Mouse (Mus musculus): ENCODE data around the gene Arrb2. TPM values are rescaled to one million over a fixed set of nuclear protein-coding genes. Genes with fewer than 3 reads are reported as not detected.
"Not testable (repeated sequence)": the region's sequence is repeated elsewhere in the genome, so short reads cannot be mapped to it uniquely, and the experiment has no call there.

Arrb2 gene
- polyA plus RNA-seq, 1 experiment from 2014 or later, result 10.7 TPM

GRCm38 (mm10) chr11:70418199-70418598, 14.2 kb upstream of the Arrb2 start:
- Histone ChIP-seq H3K27me3 (replicated peaks; ENCODE audit: control insufficient read depth, insufficient read depth, low read length) (no peaks in the 10 kb centered on the region), H3K27ac (ENCODE audit: low read length) (no peak overlapping the region), H3K9ac (ENCODE audit: low read depth, low read length) (no peak overlapping the region), H3K4me2 (ENCODE audit: low read depth, low read length) (no peak overlapping the region), H3K4me3 (ENCODE audit: low read length) (no peak overlapping the region), H3K9me3 (ENCODE audit: control insufficient read depth, low read length) (no peaks in the 10 kb centered on the region), H3K36me3 (ENCODE audit: control insufficient read depth, insufficient read depth, low read length) (no peaks in the 10 kb centered on the region), H3K4me1 (ENCODE audit: control insufficient read depth, insufficient read depth, low read length) (no peaks in the 10 kb centered on the region)
- 62% methylated on average over 4 of the region's 4 CpGs for WGBS
- ATAC-seq, result no peak

GRCm38 (mm10) chr11:70419486-70419885, 12.9 kb upstream of the Arrb2 start:
- Histone ChIP-seq H3K9ac (ENCODE audit: low read depth, low read length) (no peak overlapping the region), H3K9me3 (ENCODE audit: control insufficient read depth, low read length) (no peaks in the 10 kb centered on the region), H3K27ac (ENCODE audit: low read length) (no peak overlapping the region), H3K4me3 (ENCODE audit: low read length) (no peak overlapping the region), H3K4me2 (ENCODE audit: low read depth, low read length) (no peak overlapping the region), H3K4me1 (ENCODE audit: control insufficient read depth, insufficient read depth, low read length) (no peaks in the 10 kb centered on the region), H3K27me3 (replicated peaks; ENCODE audit: control insufficient read depth, insufficient read depth, low read length) (no peaks in the 10 kb centered on the region), H3K36me3 (ENCODE audit: control insufficient read depth, insufficient read depth, low read length) (no peaks in the 10 kb centered on the region)
- 32% methylated on average over 5 of the region's 5 CpGs for whole genome bisulfite sequencing
- no peak for ATAC-seq

GRCm38 (mm10) chr11:70426598-70426997, 5.8 kb upstream of the Arrb2 start:
- H3K27ac ChIP-seq (ENCODE audit: low read length); H3K4me3 ChIP-seq (ENCODE audit: low read length); H3K36me3 ChIP-seq (ENCODE audit: control insufficient read depth, insufficient read depth, low read length); ATAC-seq; H3K4me1 ChIP-seq (ENCODE audit: control insufficient read depth, insufficient read depth, low read length); H3K9me3 ChIP-seq (ENCODE audit: control insufficient read depth, low read length); H3K9ac ChIP-seq (ENCODE audit: low read depth, low read length); H3K4me2 ChIP-seq (ENCODE audit: low read depth, low read length); H3K27me3 ChIP-seq (replicated peaks; ENCODE audit: control insufficient read depth, insufficient read depth, low read length): not testable (repeated sequence)
- 77% methylated on average over 6 of the region's 6 CpGs for WGBS

DNA sequence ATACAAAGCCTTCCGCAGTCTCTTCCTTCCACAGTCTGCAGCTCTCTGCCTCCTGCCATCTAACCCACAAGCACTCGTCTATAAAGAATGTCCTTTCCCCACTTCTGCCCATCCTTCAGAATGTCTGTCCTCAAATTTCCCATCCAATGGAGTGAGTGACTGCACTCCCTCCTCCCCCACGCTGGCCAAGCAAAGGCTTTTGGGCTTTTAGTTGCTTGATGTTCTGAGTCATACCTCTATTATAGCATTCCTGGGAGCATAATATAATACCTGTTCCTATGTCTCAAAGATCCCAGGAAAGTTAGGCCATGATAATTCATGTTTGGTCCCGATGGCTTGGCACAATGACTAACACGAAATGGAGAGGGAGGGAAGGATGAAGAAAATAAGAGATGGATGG, 861 bp upstream of the Arrb2 start:
- Histone ChIP-seq H3K27ac (ENCODE audit: low read length) (peak overlapping the region; percentile 54), H3K4me3 (ENCODE audit: low read length) (no peak overlapping the region), H3K4me2 (ENCODE audit: low read depth, low read length) (peak overlapping the region; percentile 93; the same call in 1 of the 2 replicates), H3K36me3 (ENCODE audit: control insufficient read depth, insufficient read depth, low read length) (no peaks in the 10 kb centered on the region), H3K9me3 (ENCODE audit: control insufficient read depth, low read length) (no peaks in the 10 kb centered on the region), H3K27me3 (replicated peaks; ENCODE audit: control insufficient read depth, insufficient read depth, low read length) (no peaks in the 10 kb centered on the region), H3K4me1 (ENCODE audit: control insufficient read depth, insufficient read depth, low read length) (peaks cover 16% of the 10 kb centered on the region), H3K9ac (ENCODE audit: low read depth, low read length) (no peak overlapping the region)
- WGBS, result 30% methylated on average over 5 of the region's 5 CpGs
- ATAC-seq, result no peak

- H3K27me3 ChIP-seq (replicated peaks; ENCODE audit: control insufficient read depth, insufficient read depth, low read length), result no peaks in the 10 kb centered on the region
- H3K4me2 ChIP-seq (ENCODE audit: low read depth, low read length), result peak overlapping the region; percentile 93
- H3K36me3 ChIP-seq (ENCODE audit: control insufficient read depth, insufficient read depth, low read length), result 0 out of 2 replicates have a peak, but pooled peaks cover 2% of the 10 kb centered on the region
- H3K4me1 ChIP-seq (ENCODE audit: control insufficient read depth, insufficient read depth, low read length), result peaks cover 16% of the 10 kb centered on the region
- H3K9ac ChIP-seq (ENCODE audit: low read depth, low read length), result peak overlapping the region; percentile 82
- H3K9me3 ChIP-seq (ENCODE audit: control insufficient read depth, low read length), result no peaks in the 10 kb centered on the region
- ATAC-seq, result no peak; the same call in 1 of the 2 replicates
- peak overlapping the region; percentile 66 for H3K27ac ChIP-seq (ENCODE audit: low read length)
- 9% methylated on average over 15 of the region's 15 CpGs for WGBS
- H3K4me3 ChIP-seq (ENCODE audit: low read length), result peak overlapping the region; percentile 79
Observed at GRCm38 (mm10) chr11:70432895-70433568, 597 bp downstream of the Arrb2 start.

GRCm38 (mm10) chr11:70433569-70433943, 1.1 kb downstream of the Arrb2 start:
- ATAC-seq, result no peak
- 87% methylated on average over 1 of the region's 1 CpGs for WGBS
- peak overlapping the region; percentile 93 for H3K4me2 ChIP-seq (ENCODE audit: low read depth, low read length)
- H3K27me3 ChIP-seq (replicated peaks; ENCODE audit: control insufficient read depth, insufficient read depth, low read length), result no peaks in the 10 kb centered on the region
- H3K27ac ChIP-seq (ENCODE audit: low read length), result no peak overlapping the region
- 0 out of 2 replicates have a peak, but pooled peaks cover 5% of the 10 kb centered on the region for H3K36me3 ChIP-seq (ENCODE audit: control insufficient read depth, insufficient read depth, low read length)
- no peaks in the 10 kb centered on the region for H3K9me3 ChIP-seq (ENCODE audit: control insufficient read depth, low read length)
- H3K9ac ChIP-seq (ENCODE audit: low read depth, low read length), result peak overlapping the region; percentile 82; the same call in 1 of the 2 replicates
- H3K4me3 ChIP-seq (ENCODE audit: low read length), result peak overlapping the region; percentile 79
- H3K4me1 ChIP-seq (ENCODE audit: control insufficient read depth, insufficient read depth, low read length), result peaks cover 16% of the 10 kb centered on the region

DNA sequence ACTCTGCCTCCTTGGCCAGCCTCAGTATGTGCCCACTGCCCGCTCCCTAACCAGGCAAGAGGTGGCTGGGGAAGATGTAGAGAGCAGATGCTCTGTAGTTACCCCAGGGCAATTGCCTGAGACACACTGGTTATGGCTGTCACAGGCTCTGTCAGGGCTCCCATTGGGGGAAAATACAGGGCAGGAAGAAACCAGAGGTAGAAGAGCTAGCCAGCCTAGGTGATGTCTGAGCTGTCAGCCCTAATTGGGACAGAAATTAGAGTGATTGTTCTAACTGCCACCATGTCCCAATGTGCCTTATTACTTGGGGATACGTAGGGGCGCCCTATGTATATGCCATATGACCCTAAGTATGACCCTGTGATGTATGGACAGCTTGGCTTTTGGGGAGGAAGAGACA, 1.5 kb downstream of the Arrb2 start:
- Histone ChIP-seq H3K4me2 (ENCODE audit: low read depth, low read length) (peak overlapping the region; percentile 93; the same call in 1 of the 2 replicates), H3K27ac (ENCODE audit: low read length) (no peak overlapping the region), H3K27me3 (replicated peaks; ENCODE audit: control insufficient read depth, insufficient read depth, low read length) (no peaks in the 10 kb centered on the region), H3K4me3 (ENCODE audit: low read length) (peak overlapping the region; percentile 79; the same call in 1 of the 2 replicates), H3K36me3 (ENCODE audit: control insufficient read depth, insufficient read depth, low read length) (0 out of 2 replicates have a peak, but pooled peaks cover 5% of the 10 kb centered on the region), H3K9me3 (ENCODE audit: control insufficient read depth, low read length) (no peaks in the 10 kb centered on the region), H3K9ac (ENCODE audit: low read depth, low read length) (no peak overlapping the region), H3K4me1 (ENCODE audit: control insufficient read depth, insufficient read depth, low read length) (peaks cover 16% of the 10 kb centered on the region)
- WGBS, result 91% methylated on average over 3 of the region's 3 CpGs
- ATAC-seq, result no peak

GRCm38 (mm10) chr11:70435476-70435875, 3.0 kb downstream of the Arrb2 start:
- no peak for ATAC-seq
- H3K4me3 ChIP-seq (ENCODE audit: low read length), result no peak overlapping the region
- no peak overlapping the region for H3K4me2 ChIP-seq (ENCODE audit: low read depth, low read length)
- H3K27ac ChIP-seq (ENCODE audit: low read length), result no peak overlapping the region
- H3K9ac ChIP-seq (ENCODE audit: low read depth, low read length), result peak overlapping the region; percentile 22; the same call in 1 of the 2 replicates
- peaks cover 16% of the 10 kb centered on the region for H3K4me1 ChIP-seq (ENCODE audit: control insufficient read depth, insufficient read depth, low read length)
- 0 out of 2 replicates have a peak, but pooled peaks cover 5% of the 10 kb centered on the region for H3K36me3 ChIP-seq (ENCODE audit: control insufficient read depth, insufficient read depth, low read length)
- H3K27me3 ChIP-seq (replicated peaks; ENCODE audit: control insufficient read depth, insufficient read depth, low read length), result no peaks in the 10 kb centered on the region
- WGBS, result 67% methylated on average over 5 of the region's 5 CpGs
- H3K9me3 ChIP-seq (ENCODE audit: control insufficient read depth, low read length), result no peaks in the 10 kb centered on the region

DNA sequence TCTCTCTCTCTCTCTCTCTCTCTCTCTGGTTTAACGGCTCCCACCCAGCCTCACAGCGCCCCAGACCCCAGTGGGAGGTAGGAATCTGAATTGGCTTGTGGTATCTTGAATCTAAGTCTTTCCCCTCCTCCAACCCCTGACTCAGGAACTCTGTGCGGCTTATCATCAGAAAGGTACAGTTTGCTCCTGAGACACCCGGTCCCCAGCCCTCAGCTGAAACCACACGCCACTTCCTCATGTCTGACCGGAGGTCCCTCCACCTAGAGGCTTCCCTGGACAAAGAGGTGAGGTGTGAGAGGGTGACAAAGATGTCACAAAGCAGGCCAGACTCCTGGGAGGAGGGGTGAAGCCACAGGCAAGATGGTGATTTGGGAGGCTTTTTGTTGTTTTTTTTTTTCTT, 5.0 kb downstream of the Arrb2 start:
- Histone ChIP-seq H3K9me3 (ENCODE audit: control insufficient read depth, low read length) (no peaks in the 10 kb centered on the region), H3K4me1 (ENCODE audit: control insufficient read depth, insufficient read depth, low read length) (peaks cover 13% of the 10 kb centered on the region), H3K4me3 (ENCODE audit: low read length) (no peak overlapping the region), H3K36me3 (ENCODE audit: control insufficient read depth, insufficient read depth, low read length) (0 out of 2 replicates have a peak, but pooled peaks cover 5% of the 10 kb centered on the region), H3K27ac (ENCODE audit: low read length) (no peak overlapping the region), H3K4me2 (ENCODE audit: low read depth, low read length) (no peak overlapping the region), H3K27me3 (replicated peaks; ENCODE audit: control insufficient read depth, insufficient read depth, low read length) (no peaks in the 10 kb centered on the region), H3K9ac (ENCODE audit: low read depth, low read length) (no peak overlapping the region)
- 77% methylated on average over 6 of the region's 6 CpGs for WGBS
- no peak for ATAC-seq
